14 mouse cellular contexts compared by ENCODE assay signal in genomic region chr5:66139634-66140295, GRCm38 (mm10). TPM values are rescaled to one million over a fixed set of nuclear protein-coding genes. Genes with fewer than 3 reads are reported as not detected.
DNase-seq lines count a peak whose midpoint lies in the region; ATAC-seq and TF ChIP-seq lines count a peak whose summit lies in the region.
"Had no signal": no experiment of that assay in that cellular context is flagged by ENCODE, and none has a peak within 500 bp of the region (broad histone marks: within the 10 kb centered on the region; RNA-seq: fewer than 3 reads in every experiment).

No protein-coding gene starts in this region.

- TF ChIP-seq CTCF in bone marrow macrophage, adult 2 months (IDR thresholded peaks at IDR 0.05; ENCODE audit: low read depth, low read length) = no peak
- TF ChIP-seq CTCF in heart, adult 2 months (IDR thresholded peaks at IDR 0.05) = no peak

- no peak overlapping the region for H3K27ac ChIP-seq in forebrain, embryonic 14.5 days (ENCODE audit: low read depth, low read length)
- H3K27ac ChIP-seq in forebrain, embryonic 12.5 days = no peak overlapping the region
- peak overlapping the region; percentile 98 for H3K27ac ChIP-seq in bone marrow macrophage, adult 2 months (ENCODE audit: insufficient read depth, low read depth, low read length)
- no peak overlapping the region for H3K27ac ChIP-seq in heart, adult 2 months
- H3K27ac ChIP-seq: neural tube, embryonic 15.5 days had no signal

- H3K9ac ChIP-seq in forebrain, embryonic 14.5 days (ENCODE audit: low read length) = no peak overlapping the region
- H3K9ac ChIP-seq in forebrain, embryonic 12.5 days = no peak overlapping the region
- no peak overlapping the region for H3K9ac ChIP-seq in heart, adult 2 months (ENCODE audit: low read depth, low read length)
- H3K9ac ChIP-seq: neural tube, embryonic 15.5 days had no signal

- DNase-seq in forebrain, embryonic 14.5 days (ENCODE audit: low spot score) = peak; percentile 17
- DNase-seq in kidney, adult 8-10 months = peak; percentile 52 to 55
- no peak for DNase-seq in right cerebral cortex, postnatal 36 days (ENCODE audit: low spot score in 2 of 2)
- DNase-seq in layer of hippocampus, adult 18-20 months (ENCODE audit: low spot score in 2 of 2) = no peak
- DNase-seq in heart, adult 2 months = no peak
- DNase-seq: adrenal gland, adult 2 months; B cell, adult 2 months; cerebellum, adult 18-20 months; lung, postnatal 14 days had no signal

- H3K4me2 ChIP-seq in forebrain, embryonic 14.5 days (ENCODE audit: low read length) = no peak overlapping the region
- H3K4me2 ChIP-seq in forebrain, embryonic 12.5 days = no peak overlapping the region
- H3K4me2 ChIP-seq: neural tube, embryonic 15.5 days had no signal

- no peaks in the 10 kb centered on the region for H3K27me3 ChIP-seq in forebrain, embryonic 14.5 days (replicated peaks; ENCODE audit: control insufficient read depth, insufficient read depth, low read length)
- no peaks in the 10 kb centered on the region for H3K27me3 ChIP-seq in forebrain, embryonic 12.5 days
- no peaks in the 10 kb centered on the region; the same call in 1 of the 2 replicates for H3K27me3 ChIP-seq in heart, adult 2 months (ENCODE audit: control insufficient read depth, insufficient read depth, low read length)

- no peaks in the 10 kb centered on the region for H3K79me2 ChIP-seq in heart, adult 2 months (replicated peaks; ENCODE audit: control insufficient read depth, insufficient read depth, low read length)

- H3K9me3 ChIP-seq in forebrain, embryonic 14.5 days (replicated peaks; ENCODE audit: control insufficient read depth, low read length) = no peaks in the 10 kb centered on the region
- H3K9me3 ChIP-seq in forebrain, embryonic 12.5 days = no peaks in the 10 kb centered on the region
- H3K9me3 ChIP-seq: neural tube, embryonic 15.5 days had no signal

- H3K36me3 ChIP-seq in forebrain, embryonic 14.5 days (ENCODE audit: control insufficient read depth, insufficient read depth, low read length) = no peaks in the 10 kb centered on the region
- no peaks in the 10 kb centered on the region for H3K36me3 ChIP-seq in forebrain, embryonic 12.5 days (replicated peaks)
- H3K36me3 ChIP-seq in heart, adult 2 months (ENCODE audit: control insufficient read depth, insufficient read depth, low read length) = no peaks in the 10 kb centered on the region
- H3K36me3 ChIP-seq: neural tube, embryonic 15.5 days had no signal

- H3K4me3 ChIP-seq in forebrain, embryonic 14.5 days (ENCODE audit: low read depth, low read length) = no peak overlapping the region
- H3K4me3 ChIP-seq in forebrain, embryonic 12.5 days (replicated peaks) = no peak overlapping the region
- no peak overlapping the region for H3K4me3 ChIP-seq in bone marrow macrophage, adult 2 months (ENCODE audit: insufficient read depth, low read length)
- no peak overlapping the region for H3K4me3 ChIP-seq in heart, adult 2 months
- H3K4me3 ChIP-seq: neural tube, embryonic 15.5 days had no signal

- ATAC-seq in forebrain, embryonic 14.5 days = no peak; the same call in 1 of the 2 replicates
- ATAC-seq in forebrain, embryonic 12.5 days (ENCODE audit: low FRiP score) = no peak
- ATAC-seq in megakaryocyte progenitor cell, adult 5-6 weeks (replicated peaks; ENCODE audit: poor library complexity) = peak; percentile 58
- ATAC-seq: midbrain, embryonic 16.5 days had no signal

- no peak for TF ChIP-seq POLR2A in bone marrow macrophage, adult 2 months (IDR thresholded peaks at IDR 0.05; ENCODE audit: borderline replicate concordance, low read depth, low read length)
- TF ChIP-seq POLR2A in heart, adult 2 months (IDR thresholded peaks at IDR 0.05; ENCODE audit: insufficient read depth, low read depth, low read length) = no peak

- H3K4me1 ChIP-seq in forebrain, embryonic 14.5 days (ENCODE audit: control insufficient read depth, insufficient read depth, low read length) = no peaks in the 10 kb centered on the region
- H3K4me1 ChIP-seq in forebrain, embryonic 12.5 days = peaks cover 11% of the 10 kb centered on the region
- H3K4me1 ChIP-seq in bone marrow macrophage, adult 2 months (ENCODE audit: control insufficient read depth, insufficient read depth, low read length) = peaks cover 59% of the 10 kb centered on the region
- no peaks in the 10 kb centered on the region for H3K4me1 ChIP-seq in heart, adult 2 months (ENCODE audit: control insufficient read depth, insufficient read depth, low read length)
- H3K4me1 ChIP-seq: neural tube, embryonic 15.5 days had no signal

- intact Hi-C loops in heart, adult 2 months (cut with DNase I) = no loop called here

- WGBS in forebrain, embryonic 14.5 days = 29% methylated on average over 6 of the region's 6 CpGs
- 35% methylated on average over 6 of the region's 6 CpGs for whole genome bisulfite sequencing in forebrain, embryonic 12.5 days
- WGBS in heart, adult 2 months = 38% methylated on average over 6 of the region's 6 CpGs

- no peak for TF ChIP-seq EP300 in heart, adult 2 months (IDR thresholded peaks at IDR 0.05; ENCODE audit: insufficient read depth, low read depth, low read length)

RNA-seq across cellular contexts. Expression of gene Rbm47, which starts 33.2 kb away (rescaled TPM):
- 2.2 and 2.7 TPM in 2 replicates for polyA plus RNA-seq in forebrain, embryonic 14.5 days (2014; fragmentation: Nextera tagmentation; extraction: Ambion mirVana)
- 4.4 and 6.4 TPM in 2 replicates for polyA plus RNA-seq in forebrain, embryonic 12.5 days (2016; fragmentation: Nextera tagmentation; extraction: Ambion mirVana)
- polyA plus RNA-seq in bone marrow macrophage, adult 2 months (2012; ENCODE audit: insufficient read depth, insufficient read length, missing spikeins) = 86.7 and 89.0 TPM in 2 replicates
- total RNA-seq in megakaryocyte progenitor cell, adult 5-6 weeks (2015) = 4.4 and 6.1 TPM in 2 replicates
- 2.4 and 4.7 TPM in 2 replicates for total RNA-seq in megakaryocyte progenitor cell, adult 5-6 weeks (2017)
- total RNA-seq in layer of hippocampus, adult 18-20 months (2021) = 1 to 10 TPM in 1 of 2 experiments, under 1 TPM in 1; 0.87 to 2.3 TPM
- total RNA-seq in heart, adult 2 months (2021) = 1 to 10 TPM; 1.9 to 3.5 TPM
- polyA plus RNA-seq in heart, adult 2 months (2012; rRNA removed) = 1.8 and 2.2 TPM in 2 replicates

Comparison
In these comparisons a context has a peak if more than half of its experiments do, and no peak if none do; other contexts are left out.
1. DNase-seq: peak in forebrain, embryonic 14.5 days (single experiment) and kidney, adult 8-10 months (2 of 2); none in right cerebral cortex, postnatal 36 days (0 of 2), layer of hippocampus, adult 18-20 months (0 of 2) and heart, adult 2 months (0 of 2).
2. RNA of gene Rbm47, which starts 33.2 kb away (polyA plus RNA-seq): 86.7 to 89.0 TPM in bone marrow macrophage, adult 2 months; 4.4 to 6.4 TPM in forebrain, embryonic 12.5 days, 2.2 to 2.7 TPM in forebrain, embryonic 14.5 days and 1.8 to 2.2 TPM in heart, adult 2 months; every median in the first group is over 10 times any median in the second.